Mouse (Mus musculus) myocyte (in vitro differentiated cells): ENCODE results near the gene Gata3. TPM values are rescaled to one million over a fixed set of nuclear protein-coding genes. Genes with fewer than 3 reads are reported as not detected.

Source experiments
- H3K27me3 ChIP-seq: one replicate; pipeline ENCODE4 v1.6.1; 2011; ENCODE audit not compliant: control insufficient read depth, insufficient read depth, insufficient read length
- H3K36me3 ChIP-seq: one replicate; pipeline ENCODE4 v1.6.1; 2011; ENCODE audit not compliant: control insufficient read depth, insufficient read depth
- H3K4me2 ChIP-seq: one replicate; pipeline ENCODE4 v1.6.1; 2011; ENCODE audit warnings: low read depth, control low read depth
- H3K4me3 ChIP-seq: one replicate; pipeline ENCODE4 v1.5.1; 2011; ENCODE audit warnings: mild to moderate bottlenecking, control low read depth, moderate library complexity
- H3K79me2 ChIP-seq: one replicate; pipeline ENCODE4 v1.6.1; 2011; ENCODE audit not compliant: control insufficient read depth, insufficient read depth
- H3ac ChIP-seq: one replicate; pipeline ENCODE4 v1.6.1; 2011; ENCODE audit not compliant: control insufficient read depth, insufficient read length
- CEBPB ChIP-seq: IDR thresholded peaks from 2 replicates; pipeline ENCODE4 v1.6.1; 2011; ENCODE audit warnings: mild to moderate bottlenecking, moderate library complexity; ENCODE audit not compliant: poor library complexity, insufficient read depth, severe bottlenecking
- E2F4 ChIP-seq: IDR thresholded peaks from one replicate; pipeline ENCODE4 v1.6.1; 2011; ENCODE audit warnings: mild to moderate bottlenecking, control low read depth, moderate library complexity; ENCODE audit not compliant: insufficient read depth
- MAX ChIP-seq: IDR thresholded peaks from one replicate; pipeline ENCODE4 v1.6.1; 2011; ENCODE audit warnings: low read depth, mild to moderate bottlenecking, control low read depth
- MYOD1 ChIP-seq, 3 experiments: IDR thresholded peaks; one replicate each; pipeline ENCODE4 v1.6.1; 2011; ENCODE audit warnings: control low read depth in 2 of 3, low read depth in 2 of 3, mild to moderate bottlenecking in 2 of 3, moderate library complexity in 1 of 3; ENCODE audit not compliant: insufficient read length in 2 of 3, control insufficient read depth in 1 of 3
- MYOG ChIP-seq, 3 experiments: IDR thresholded peaks; one replicate each; pipeline ENCODE4 v1.6.1; 2011; ENCODE audit warnings: control low read depth in 2 of 3, low read depth in 2 of 3, mild to moderate bottlenecking in 2 of 3; ENCODE audit not compliant: insufficient read length in 2 of 3, control insufficient read depth in 1 of 3, insufficient read depth in 1 of 3
- POLR2A ChIP-seq: IDR thresholded peaks from one replicate; pipeline ENCODE4 v1.6.1; 2011; ENCODE audit warnings: low read depth, mild to moderate bottlenecking, control low read depth, moderate library complexity; ENCODE audit not compliant: insufficient read length
- POLR2AphosphoS2 ChIP-seq: IDR thresholded peaks from one replicate; pipeline ENCODE4 v1.6.1; 2011; ENCODE audit warnings: low read depth, control low read depth; ENCODE audit not compliant: insufficient read length
- REST ChIP-seq: IDR thresholded peaks from one replicate; pipeline ENCODE4 v1.6.1; 2011; ENCODE audit warnings: mild to moderate bottlenecking, control low read depth, moderate library complexity; ENCODE audit not compliant: insufficient read depth, insufficient read length
- SRF ChIP-seq: IDR thresholded peaks from one replicate; pipeline ENCODE4 v1.6.1; 2011; ENCODE audit warnings: low read depth; ENCODE audit not compliant: control insufficient read depth, insufficient read length
- TCF12 ChIP-seq: IDR thresholded peaks from one replicate; pipeline ENCODE4 v1.6.1; 2011; ENCODE audit warnings: mild to moderate bottlenecking, control low read depth; ENCODE audit not compliant: poor library complexity, insufficient read depth, severe bottlenecking
- TCF3 ChIP-seq: IDR thresholded peaks from one replicate; pipeline ENCODE4 v1.6.1; 2011; ENCODE audit warnings: low read depth, control low read depth; ENCODE audit not compliant: insufficient read length
- USF1 ChIP-seq: IDR thresholded peaks from one replicate; pipeline ENCODE4 v1.6.1; 2011; ENCODE audit warnings: low read depth, mild to moderate bottlenecking, control low read depth, moderate library complexity
- polyA plus RNA-seq: library from polyadenylated mRNA; unstranded; fragments of >200 nt; fragmentation: generic; extraction: Trizol; gene quantifications from one replicate; pipeline ENCODE4 v1.2.1, GENCODE M21; 2012; ENCODE audit warnings: missing spikeins

Gata3 gene
- polyA plus RNA-seq, 1 experiment: 3.7 TPM

DNA sequence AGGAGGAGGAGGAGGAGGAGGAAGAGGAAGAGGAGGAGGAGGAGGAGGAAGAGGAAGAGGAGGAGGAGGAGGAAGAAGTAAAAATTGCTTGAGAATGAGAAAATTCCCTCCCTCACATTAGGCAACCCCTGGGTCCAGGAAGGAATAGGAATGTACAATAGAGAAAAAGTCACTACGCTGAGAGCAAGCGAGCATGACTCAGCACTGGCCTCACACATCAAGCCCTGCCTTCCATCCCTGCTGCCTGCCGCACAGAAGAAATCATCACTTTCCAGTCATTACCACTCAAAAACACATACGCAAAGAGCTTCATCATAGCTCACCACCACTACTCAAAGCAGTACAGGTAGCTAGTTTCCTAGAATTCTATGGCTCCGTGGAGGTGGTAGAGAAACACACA lies 29.1 kb downstream of the Gata3 start:
- no peak overlapping the region for H3ac ChIP-seq
- no peak overlapping the region for H3K4me2 ChIP-seq
- H3K36me3 ChIP-seq: peaks cover 14% of the 10 kb centered on the region
- TF ChIP-seq USF1: no peak
- no peak for TF ChIP-seq CEBPB
- TF ChIP-seq REST: no peak
- no peak for TF ChIP-seq SRF
- TF ChIP-seq MAX: no peak
- no peak for TF ChIP-seq TCF12
- TF ChIP-seq POLR2A: no peak
- no peak for TF ChIP-seq E2F4
- no peak for TF ChIP-seq MYOD1 (IDR thresholded peaks at IDR 0.05; ENCODE audit: control insufficient read depth in 1 of 3, insufficient read length in 2 of 3, low read depth in 2 of 3)
- TF ChIP-seq MYOG (IDR thresholded peaks at IDR 0.05; ENCODE audit: control insufficient read depth in 1 of 3, insufficient read depth in 1 of 3, insufficient read length in 2 of 3, low read depth in 2 of 3): no peak
- no peak for TF ChIP-seq TCF3
- TF ChIP-seq POLR2AphosphoS2: no peak
- no peaks in the 10 kb centered on the region for H3K27me3 ChIP-seq
- H3K79me2 ChIP-seq: no peaks in the 10 kb centered on the region
- H3K4me3 ChIP-seq: no peak overlapping the region

GRCm38 (mm10) chr2:9855861-9856260 lies 34.0 kb downstream of the Gata3 start:
- Histone ChIP-seq H3K36me3 (peaks cover 7% of the 10 kb centered on the region), H3ac (no peak overlapping the region), H3K4me3 (no peak overlapping the region), H3K4me2 (no peak overlapping the region), H3K79me2 (no peaks in the 10 kb centered on the region), H3K27me3 (no peaks in the 10 kb centered on the region)
- TF ChIP-seq POLR2AphosphoS2 (no peak), MYOG (IDR thresholded peaks at IDR 0.05; ENCODE audit: control insufficient read depth in 1 of 3, insufficient read depth in 1 of 3, insufficient read length in 2 of 3, low read depth in 2 of 3) (no peak), CEBPB (no peak)

DNA sequence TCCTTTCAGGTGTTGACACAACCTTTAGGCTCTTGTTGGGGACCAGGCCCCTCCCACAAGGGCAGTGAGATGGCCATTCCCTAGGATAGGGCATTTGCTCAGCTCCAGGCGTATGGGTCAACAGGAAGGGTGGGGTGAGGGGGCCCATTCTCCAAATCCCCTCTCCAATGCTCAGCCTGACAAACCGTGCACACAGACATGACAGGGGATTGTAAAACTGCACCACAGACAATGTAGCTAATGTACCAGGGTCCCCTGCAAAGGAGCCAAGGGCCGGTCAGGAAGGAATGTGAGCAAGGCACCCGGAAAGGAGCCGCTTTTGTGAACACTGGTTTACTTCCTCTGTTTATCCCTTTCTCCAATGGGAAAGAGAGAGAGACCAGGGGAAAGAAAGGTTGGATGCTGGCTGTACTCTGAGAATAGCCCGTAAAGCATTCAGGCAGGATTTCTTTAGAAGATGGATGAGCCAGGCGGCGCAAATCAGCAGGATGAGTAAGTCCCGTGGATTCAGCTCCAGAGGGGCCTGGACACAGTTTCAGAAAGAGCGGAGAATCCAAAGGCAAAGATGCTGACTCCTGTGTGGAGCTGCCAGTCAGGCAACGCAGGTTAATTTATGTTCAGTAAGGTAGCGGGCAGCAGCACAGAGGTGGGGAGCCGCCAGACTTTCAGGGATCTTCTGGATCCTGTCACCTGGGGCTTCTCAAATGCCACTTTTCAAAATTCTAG lies 36.8 kb downstream of the Gata3 start:
- Histone ChIP-seq H3K79me2 (no peaks in the 10 kb centered on the region), H3K4me2 (no peak overlapping the region), H3ac (no peak overlapping the region), H3K36me3 (peaks cover 1% of the 10 kb centered on the region), H3K4me3 (no peak overlapping the region), H3K27me3 (no peaks in the 10 kb centered on the region)
- TF ChIP-seq SRF: no peak
- TF ChIP-seq MYOD1 (IDR thresholded peaks at IDR 0.05; ENCODE audit: control insufficient read depth in 1 of 3, insufficient read length in 2 of 3, low read depth in 2 of 3): no peak
- TF ChIP-seq POLR2A: no peak
- no peak for TF ChIP-seq TCF3
- TF ChIP-seq TCF12: no peak
- TF ChIP-seq POLR2AphosphoS2: no peak
- TF ChIP-seq E2F4: no peak
- TF ChIP-seq REST: no peak
- TF ChIP-seq MYOG (IDR thresholded peaks at IDR 0.05; ENCODE audit: control insufficient read depth in 1 of 3, insufficient read depth in 1 of 3, insufficient read length in 2 of 3, low read depth in 2 of 3): no peak
- no peak for TF ChIP-seq USF1
- TF ChIP-seq CEBPB: no peak
- no peak for TF ChIP-seq MAX

GRCm38 (mm10) chr2:9835195-9835594 lies 54.6 kb downstream of the Gata3 start:
- TF ChIP-seq E2F4: no peak
- no peak for TF ChIP-seq MAX
- TF ChIP-seq CEBPB: no peak
- TF ChIP-seq POLR2AphosphoS2: no peak
- no peak for TF ChIP-seq MYOG (IDR thresholded peaks at IDR 0.05; ENCODE audit: control insufficient read depth in 1 of 3, insufficient read depth in 1 of 3, insufficient read length in 2 of 3, low read depth in 2 of 3)
- TF ChIP-seq TCF12: no peak
- TF ChIP-seq TCF3: no peak
- no peak for TF ChIP-seq REST
- TF ChIP-seq USF1: no peak
- TF ChIP-seq MYOD1 (IDR thresholded peaks at IDR 0.05; ENCODE audit: control insufficient read depth in 1 of 3, insufficient read length in 2 of 3, low read depth in 2 of 3): no peak
- no peak for TF ChIP-seq POLR2A
- TF ChIP-seq SRF: no peak

DNA sequence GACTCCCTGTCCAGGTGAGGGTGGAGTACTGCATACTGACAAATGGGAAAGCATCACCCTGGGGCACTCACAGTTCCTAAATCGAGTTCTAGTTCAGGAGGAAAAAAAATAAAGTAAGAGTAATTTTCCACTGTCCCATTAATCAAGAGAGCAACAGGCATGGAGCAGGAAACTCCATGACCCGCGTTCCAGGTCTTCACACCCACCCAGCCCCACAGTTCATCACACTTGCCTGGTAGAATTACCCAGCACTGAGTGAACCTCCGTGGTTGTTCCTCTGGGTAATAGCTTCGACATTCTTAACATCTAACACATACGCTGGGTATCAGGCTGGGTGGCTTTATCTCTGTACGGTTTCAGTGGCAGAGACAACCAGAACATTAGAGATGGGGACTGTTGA lies 56.1 kb downstream of the Gata3 start:
- Histone ChIP-seq H3K4me2 (no peak overlapping the region), H3K4me3 (no peak overlapping the region), H3K27me3 (no peaks in the 10 kb centered on the region), H3ac (no peak overlapping the region), H3K79me2 (no peaks in the 10 kb centered on the region), H3K36me3 (no peaks in the 10 kb centered on the region)
- no peak for TF ChIP-seq MYOD1 (IDR thresholded peaks at IDR 0.05; ENCODE audit: control insufficient read depth in 1 of 3, insufficient read length in 2 of 3, low read depth in 2 of 3)
- TF ChIP-seq POLR2AphosphoS2: no peak
- TF ChIP-seq CEBPB: no peak
- TF ChIP-seq SRF: no peak
- TF ChIP-seq MAX: no peak
- no peak for TF ChIP-seq TCF12
- no peak for TF ChIP-seq TCF3
- no peak for TF ChIP-seq REST
- no peak for TF ChIP-seq MYOG (IDR thresholded peaks at IDR 0.05; ENCODE audit: control insufficient read depth in 1 of 3, insufficient read depth in 1 of 3, insufficient read length in 2 of 3, low read depth in 2 of 3)

More at GRCm38 (mm10) chr2:9835195-9835594, 54.6 kb downstream of the Gata3 start:
- Histone ChIP-seq H3K79me2 (no peaks in the 10 kb centered on the region), H3ac (no peak overlapping the region), H3K36me3 (no peaks in the 10 kb centered on the region), H3K4me2 (no peak overlapping the region), H3K27me3 (no peaks in the 10 kb centered on the region), H3K4me3 (no peak overlapping the region)
